Mouse (Mus musculus) ES-E14 (cell line): ENCODE results near the gene Coro1c.

ENCODE experiments used
- CHD2 ChIP-seq: IDR thresholded peaks from 2 replicates; pipeline ENCODE4 v1.6.1; 2014; ENCODE audit warnings: mild to moderate bottlenecking, low read depth, low read length, inconsistent platforms
- HCFC1 ChIP-seq: IDR thresholded peaks from 2 replicates; pipeline ENCODE4 v1.6.1; 2012; ENCODE audit warnings: low read length, inconsistent platforms, borderline replicate concordance; ENCODE audit not compliant: insufficient read depth
- MAFK ChIP-seq: IDR thresholded peaks from 2 replicates; pipeline ENCODE4 v1.6.1; 2014; ENCODE audit warnings: mild to moderate bottlenecking, low read depth, low read length, inconsistent platforms; ENCODE audit not compliant: insufficient read depth
- ZC3H11A ChIP-seq: IDR thresholded peaks from 2 replicates; pipeline ENCODE4 v1.6.1; 2012; ENCODE audit warnings: low read depth, mild to moderate bottlenecking, inconsistent platforms, low read length, borderline replicate concordance
- ZNF384 ChIP-seq: IDR thresholded peaks from 2 replicates; pipeline ENCODE4 v1.6.1; 2012; ENCODE audit warnings: low read depth, low read length, inconsistent platforms

GRCm38 (mm10) chr5:113929526-113929925 lies 21.0 kb upstream of the Coro1c start:
- TF ChIP-seq HCFC1 (no peak), MAFK (no peak), ZNF384 (no peak), ZC3H11A (no peak), CHD2 (no peak)
